Mouse (Mus musculus): ENCODE measurements around the gene Dync1li2.

The Dync1li2 gene

GRCm38 (mm10) chr8:104414204-104414603 lies 28.6 kb downstream of the Dync1li2 start:
- no peak for DNase-seq (ENCODE audit: low spot score in 2 of 2)

DNA sequence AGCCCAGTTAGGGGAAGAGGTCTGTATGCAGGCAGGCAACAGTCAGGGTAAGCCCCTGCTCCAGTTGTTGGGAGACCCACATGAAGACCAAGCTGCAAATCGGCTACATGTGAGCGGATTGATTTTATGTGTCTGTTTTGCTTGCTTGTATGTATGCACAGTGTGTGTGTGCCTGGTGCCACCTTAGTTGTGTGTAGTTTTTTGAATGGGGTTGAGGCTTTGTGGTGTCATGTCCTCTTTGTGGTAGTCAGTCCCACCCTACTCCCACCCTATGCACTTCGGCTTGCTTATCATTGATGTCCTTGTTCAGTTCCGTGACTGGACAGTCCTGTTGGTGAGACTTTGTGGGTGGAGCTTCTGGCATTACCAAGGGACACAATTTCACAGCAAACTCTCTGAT lies 29.1 kb downstream of the Dync1li2 start:
- DNase-seq (ENCODE audit: low spot score in 2 of 2), result no peak

GRCm38 (mm10) chr8:104412805-104413532 lies 29.9 kb downstream of the Dync1li2 start:
- no peak for DNase-seq (ENCODE audit: low spot score in 2 of 2)

GRCm38 (mm10) chr8:104411972-104412371 lies 30.9 kb downstream of the Dync1li2 start:
- DNase-seq (ENCODE audit: low spot score in 2 of 2), result no peak

DNA sequence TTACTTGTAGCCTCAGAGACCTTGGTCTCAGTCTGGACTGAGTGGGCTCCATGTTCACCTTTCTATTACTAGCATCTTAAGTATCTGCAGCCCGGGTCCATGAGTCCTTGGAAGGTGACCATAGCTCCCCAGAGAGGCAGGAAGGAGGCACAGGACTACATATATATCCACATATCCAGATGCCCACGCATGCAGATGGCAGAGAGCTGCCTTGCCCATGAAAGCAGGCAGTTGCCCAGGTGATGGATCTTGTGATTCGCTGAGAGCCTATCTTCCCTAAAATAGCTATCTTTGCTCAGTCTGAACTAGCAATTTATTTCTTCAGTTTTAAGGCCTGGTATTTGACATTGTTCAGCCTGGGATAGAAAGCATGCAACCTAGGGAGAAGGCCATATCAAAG lies 31.4 kb downstream of the Dync1li2 start:
- no peak for DNase-seq (ENCODE audit: low spot score in 2 of 2)

DNA sequence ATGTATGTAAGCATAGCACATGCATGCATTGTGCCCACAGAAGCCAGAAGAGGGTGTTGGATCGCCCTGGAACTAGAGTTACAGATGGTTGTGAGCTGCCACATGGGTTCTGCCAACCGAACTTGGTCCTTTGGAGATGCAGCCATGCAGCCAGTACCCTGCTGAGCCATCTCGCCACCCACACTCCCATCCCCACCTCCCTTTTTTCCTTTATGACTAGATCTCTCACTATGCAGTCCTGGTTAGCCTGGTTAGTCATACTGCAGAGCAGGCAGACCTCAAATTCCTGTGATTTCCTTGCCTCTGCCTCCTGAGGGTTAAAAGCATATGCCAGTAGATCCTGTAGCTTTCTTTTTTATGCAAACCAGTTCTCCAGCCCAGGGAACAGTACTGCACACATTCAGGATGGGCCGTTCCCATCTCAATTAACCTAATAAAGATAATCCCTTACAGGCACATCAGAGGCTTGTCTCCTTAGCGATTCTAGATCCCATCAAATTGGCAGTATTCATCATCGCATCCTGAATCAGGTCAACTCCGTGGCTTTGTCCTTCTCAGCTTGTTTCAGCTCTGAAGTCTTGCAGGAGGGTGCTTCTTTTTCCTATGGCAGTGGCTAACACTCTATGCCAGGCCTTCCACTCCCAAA lies 32.1 kb downstream of the Dync1li2 start:
- no peak for DNase-seq (ENCODE audit: low spot score in 2 of 2)

GRCm38 (mm10) chr8:104408328-104409110 lies 34.3 kb downstream of the Dync1li2 start:
- DNase-seq (ENCODE audit: low spot score in 2 of 2), result no peak

DNA sequence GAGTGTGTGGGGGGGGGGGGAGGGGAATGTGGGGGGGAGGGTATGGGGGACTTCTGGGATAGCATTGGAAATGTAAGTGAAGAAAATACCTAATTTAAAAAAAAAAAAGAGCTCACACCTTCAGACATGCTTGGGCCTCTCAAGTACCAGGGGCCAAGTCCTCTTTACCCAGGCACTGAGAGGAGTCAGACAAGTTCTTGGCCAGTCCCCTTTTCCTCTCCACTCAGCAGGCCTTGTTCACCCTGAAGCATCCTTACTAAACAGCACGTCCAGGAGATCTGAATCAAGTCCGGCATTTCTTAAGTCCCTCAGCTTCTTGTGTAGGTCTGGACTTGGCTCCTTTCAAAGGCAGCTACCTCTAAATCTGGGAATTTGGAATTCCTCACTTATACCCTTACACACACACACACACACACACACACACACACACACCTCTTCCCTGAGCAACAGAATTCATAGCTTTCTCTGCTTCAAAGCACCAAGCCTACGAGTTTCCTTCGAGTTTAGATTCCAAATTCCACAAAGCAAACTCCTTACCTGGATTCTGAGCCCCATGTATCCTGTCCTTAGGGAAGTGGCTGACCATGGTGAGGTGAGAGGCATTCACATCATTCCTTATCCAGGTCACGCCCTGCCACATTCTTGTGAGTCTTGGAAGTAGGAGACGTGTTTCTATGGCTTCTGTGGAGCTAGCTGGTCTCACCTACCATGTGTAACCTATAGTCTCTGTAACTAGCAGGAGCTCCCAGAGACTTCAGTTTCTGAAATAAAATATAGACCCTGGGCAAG lies 36.3 kb downstream of the Dync1li2 start:
- DNase-seq (ENCODE audit: low spot score in 2 of 2), result no peak

DNA sequence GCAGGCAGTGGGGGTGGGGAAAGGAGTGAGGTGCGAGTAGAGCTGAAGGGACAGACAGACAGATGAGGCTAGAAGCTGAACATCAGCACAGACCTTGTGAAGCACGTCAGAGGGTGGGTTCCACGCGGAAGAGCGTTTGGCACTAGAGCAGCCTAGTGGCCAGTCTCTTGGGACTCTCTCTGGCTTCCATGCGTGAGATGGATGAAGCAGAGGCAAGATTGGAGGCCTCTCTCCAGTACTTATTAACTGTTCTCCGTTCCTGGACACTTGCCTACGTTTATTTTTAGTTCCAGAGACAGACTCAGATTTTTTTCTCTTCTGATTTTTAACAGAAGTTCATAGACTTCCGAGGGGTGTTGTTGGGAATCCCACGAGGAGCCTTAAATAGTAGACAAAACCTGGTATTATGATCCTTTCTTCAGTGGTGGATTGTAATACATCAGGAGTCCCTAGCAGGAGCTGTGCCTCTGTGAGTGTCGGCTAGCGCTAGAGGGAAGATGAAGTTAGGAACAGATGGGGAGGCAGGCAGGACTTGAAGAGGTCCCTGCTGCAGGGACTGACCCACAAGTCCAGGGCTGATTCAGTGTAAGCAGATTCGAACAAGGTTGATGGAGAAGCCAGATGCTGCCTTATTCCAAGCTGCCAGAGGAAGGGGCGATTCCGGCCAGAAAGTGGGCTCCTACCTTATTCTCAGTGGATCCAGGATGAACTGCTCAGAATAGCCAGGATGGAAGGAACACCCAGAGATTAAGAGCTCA lies 37.2 kb downstream of the Dync1li2 start:
- no peak for DNase-seq (ENCODE audit: low spot score in 2 of 2)

GRCm38 (mm10) chr8:104403596-104403995 lies 39.3 kb downstream of the Dync1li2 start:
- no peak for DNase-seq (ENCODE audit: low spot score in 2 of 2)

DNA sequence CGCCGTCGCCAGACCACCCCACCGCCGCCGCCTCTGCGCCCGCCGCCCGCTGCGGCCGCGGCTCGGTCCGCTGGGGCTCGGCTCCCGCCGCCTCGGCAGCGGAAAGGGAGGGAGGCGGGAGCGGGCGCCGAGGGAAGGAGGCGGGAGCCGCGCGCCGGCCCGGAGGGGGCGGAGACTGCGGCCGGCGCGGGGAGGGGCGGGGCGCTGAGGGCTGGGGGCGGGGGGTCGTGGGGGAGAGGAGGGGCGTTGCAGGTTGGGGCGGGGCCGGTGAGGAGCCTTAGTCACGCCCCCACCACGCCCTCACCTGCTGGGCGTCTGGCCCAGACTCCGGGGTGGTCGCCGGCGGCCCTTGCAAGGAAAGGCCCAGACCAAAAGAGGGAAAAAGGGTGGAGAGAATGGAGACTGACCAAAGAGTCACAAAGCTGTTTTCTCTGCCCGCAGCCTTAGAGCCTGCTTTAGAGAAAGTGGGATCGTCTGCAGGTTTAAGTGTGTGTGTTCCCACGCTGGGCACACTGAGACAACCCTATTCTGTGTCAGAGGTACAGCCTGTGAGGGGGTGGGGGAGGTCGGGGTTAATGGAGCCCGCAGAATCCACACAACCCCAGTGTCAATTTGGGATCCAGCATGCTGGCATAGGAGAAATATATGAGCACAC lies 47.0 kb downstream of the Dync1li2 start, which contains the start of gene Cmtm4:
TSS of gene Cmtm4 (minus strand) at position 105 of the 655 bp plus-strand sequence.
- peak; percentile 42 to 60 for DNase-seq (ENCODE audit: low spot score in 2 of 2)

DNA sequence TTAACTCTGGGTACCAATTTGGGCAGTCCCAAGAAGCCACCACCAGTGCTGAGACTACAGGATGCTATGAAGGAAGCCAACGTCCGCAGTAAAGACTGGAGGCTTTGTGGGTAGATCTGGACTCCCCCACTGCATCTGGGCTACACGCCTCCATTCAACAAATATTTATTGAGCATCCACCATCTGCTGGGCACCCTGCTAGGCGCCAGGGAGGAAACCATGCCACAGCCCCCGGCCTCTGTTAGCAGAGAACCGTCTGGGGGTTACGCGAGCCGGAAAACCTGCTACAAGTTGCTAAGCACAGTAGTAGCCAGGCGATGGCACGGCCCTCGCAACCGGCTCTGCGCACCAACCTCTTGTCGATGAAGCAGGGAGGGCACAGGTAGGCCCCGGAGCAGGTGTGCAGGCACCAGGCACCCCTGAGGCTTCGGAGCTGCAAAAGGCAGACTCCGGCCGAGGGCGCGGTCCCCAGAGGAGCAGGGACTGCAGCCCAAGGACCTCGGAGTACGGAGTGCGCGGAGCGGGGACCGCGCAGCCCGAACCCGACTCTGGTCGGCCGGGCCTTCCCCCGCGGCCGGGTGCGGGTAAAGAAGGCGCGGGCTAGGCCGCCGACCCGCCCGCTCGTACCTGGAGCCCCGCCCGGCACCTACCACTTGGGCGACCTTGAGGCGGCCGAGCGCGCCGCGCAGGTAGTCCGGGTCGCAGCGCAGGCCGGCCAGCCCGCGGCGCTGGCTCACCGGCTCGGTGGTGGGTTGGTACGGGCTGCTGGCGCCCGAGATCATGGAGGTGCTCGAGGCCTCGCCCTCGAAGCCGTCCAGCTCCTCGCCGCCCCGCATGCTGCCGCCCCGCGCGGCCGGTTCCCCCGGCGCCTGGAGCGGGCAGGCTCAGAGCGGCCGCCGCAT lies 47.8 kb downstream of the Dync1li2 start:
- peak in 1 of 2 experiments; percentile 64 for DNase-seq (ENCODE audit: low spot score in 2 of 2)

DNA sequence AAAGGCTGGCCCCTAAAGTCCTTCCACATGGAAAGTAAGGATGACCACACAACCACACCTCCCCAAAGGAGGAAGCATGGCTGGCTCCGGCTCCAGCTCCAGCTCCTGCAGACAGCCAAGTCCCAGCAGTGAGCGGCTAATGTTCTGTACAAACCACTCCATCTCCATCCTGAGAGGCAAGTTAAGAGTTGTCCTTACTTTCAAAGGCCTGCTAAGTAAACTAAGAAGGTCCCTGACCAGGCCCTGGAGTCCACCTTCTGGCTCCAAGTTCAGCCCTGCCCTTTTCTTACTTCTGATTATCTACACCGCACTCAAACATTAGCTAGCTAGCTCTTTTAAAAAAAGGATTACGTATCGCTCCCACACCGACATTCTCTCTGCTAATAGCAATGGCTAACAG lies 49.1 kb downstream of the Dync1li2 start:
- no peak for DNase-seq (ENCODE audit: low spot score in 2 of 2)

GRCm38 (mm10) chr8:104393139-104393538 lies 49.7 kb downstream of the Dync1li2 start:
- DNase-seq (ENCODE audit: low spot score in 2 of 2), result no peak

GRCm38 (mm10) chr8:104390245-104390644 lies 52.6 kb downstream of the Dync1li2 start:
- DNase-seq (ENCODE audit: low spot score in 2 of 2), result no peak

DNA sequence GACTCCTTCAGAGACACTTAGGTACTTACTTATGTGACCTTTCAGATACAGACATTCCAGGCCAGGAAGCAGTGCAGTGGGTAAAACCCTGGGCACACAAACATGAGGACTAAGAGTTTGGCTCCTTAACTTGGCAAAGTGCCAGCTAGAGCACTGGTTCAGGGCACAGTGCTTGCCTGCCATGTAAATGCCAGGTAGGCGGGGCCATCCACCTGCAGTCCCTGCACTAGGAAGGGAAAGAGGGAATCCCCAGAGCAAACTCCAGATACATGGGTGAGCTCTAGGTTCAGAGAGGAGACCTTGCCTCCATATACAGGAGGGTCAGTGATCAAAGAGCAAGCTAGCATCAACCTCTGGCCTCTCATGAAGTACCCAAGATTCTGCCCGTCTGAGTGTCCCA lies 54.9 kb downstream of the Dync1li2 start:
- DNase-seq (ENCODE audit: low spot score in 2 of 2), result no peak

DNA sequence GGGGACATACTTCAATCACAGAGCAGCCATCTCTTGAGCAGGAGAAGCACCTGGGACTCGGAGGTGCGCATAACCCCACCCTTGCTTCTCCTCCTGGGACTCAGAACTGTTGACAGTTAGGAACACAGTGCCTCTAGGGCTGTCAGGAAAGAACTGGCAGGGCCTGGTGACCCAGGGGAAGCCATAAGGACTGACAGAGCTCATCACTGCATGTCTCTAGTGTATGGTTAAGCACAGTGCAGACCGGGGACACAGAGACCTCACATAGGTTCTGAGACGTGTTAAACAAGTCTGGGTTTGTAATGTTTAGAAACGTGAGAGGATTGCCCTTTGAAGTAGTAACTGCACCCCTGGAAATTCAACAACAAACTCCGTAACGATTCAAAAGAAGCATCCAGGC lies 55.3 kb downstream of the Dync1li2 start:
- no peak for DNase-seq (ENCODE audit: low spot score in 2 of 2)

DNA sequence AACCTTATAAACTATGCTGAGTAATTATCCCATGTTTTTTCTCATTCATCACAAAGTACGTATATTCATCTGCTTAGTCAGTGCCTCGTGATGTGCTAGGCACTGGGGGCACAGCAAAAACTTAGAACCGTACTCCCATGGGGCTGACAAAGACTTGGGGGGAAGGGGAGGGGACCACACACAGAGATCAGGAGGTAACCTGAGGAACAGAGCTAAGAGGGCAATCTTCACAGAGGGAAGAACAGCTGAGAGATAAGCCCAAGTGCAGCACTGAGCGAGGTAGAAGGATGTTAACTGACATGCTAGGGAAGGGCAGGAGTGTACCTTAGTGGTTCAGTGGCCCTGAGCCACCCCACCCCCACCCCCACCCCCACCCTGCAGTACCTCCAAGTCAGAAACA lies 56.2 kb downstream of the Dync1li2 start:
- no peak for DNase-seq (ENCODE audit: low spot score in 2 of 2)

- peak in 1 of 2 experiments; percentile 70 for DNase-seq (ENCODE audit: low spot score in 2 of 2)
Measured at GRCm38 (mm10) chr8:104383977-104384376, 58.9 kb downstream of the Dync1li2 start.

Measured in urinary bladder, adult 18-20 months (tissue).